Mouse (Mus musculus) liver (tissue): ENCODE data around the gene Mybpc1.

Experiments
- DNase-seq: peaks from one replicate; pipeline ENCODE4 v3.0.0-alpha.2; 2020; ENCODE audit warnings: mixed read lengths

Mybpc1 gene

DNA sequence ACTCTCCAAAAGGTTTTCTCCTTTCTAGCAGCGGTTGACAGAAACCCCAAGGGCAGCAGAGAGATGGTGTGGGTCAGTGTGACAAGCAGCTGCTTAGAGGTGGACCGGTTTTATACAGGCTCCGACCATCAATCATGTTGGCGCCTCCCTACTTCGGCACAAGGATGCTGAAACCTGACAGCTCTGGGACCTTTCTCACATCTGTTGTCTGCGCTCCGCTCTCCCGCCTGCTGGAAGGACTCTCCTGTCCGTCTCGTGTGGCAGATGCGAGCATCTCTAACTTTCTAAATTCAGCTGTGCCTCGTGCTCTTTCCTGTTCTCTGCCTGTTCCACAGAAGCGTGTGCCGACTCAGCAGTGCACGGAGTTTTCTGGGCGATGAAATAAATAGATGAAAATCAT is at the start of gene Mybpc1:
Mybpc1 (minus strand) TSS at position 210 of the 400 bp plus-strand sequence.
- DNase-seq = peak; percentile 10

DNA sequence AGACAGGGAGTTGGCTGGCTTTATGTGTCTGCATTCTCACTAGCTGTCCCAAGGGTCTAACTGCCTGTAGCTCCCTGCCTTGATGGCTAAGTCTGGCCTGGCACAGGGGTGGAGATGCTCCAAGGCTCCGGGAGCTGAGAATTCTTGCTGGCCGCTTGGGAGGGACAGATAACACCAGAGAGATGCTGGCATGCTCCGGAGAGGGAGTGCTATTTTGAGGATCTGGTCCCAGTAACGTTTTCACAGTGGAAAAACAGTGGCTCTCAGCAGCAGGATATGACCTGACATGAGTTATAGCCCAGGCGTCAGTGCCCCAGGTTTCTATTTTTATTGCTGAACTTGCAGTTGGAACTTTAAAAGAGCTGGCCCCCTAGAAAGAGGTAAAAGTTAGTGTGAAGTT is 40.5 kb upstream of the Mybpc1 start:
- no peak for DNase-seq

DNA sequence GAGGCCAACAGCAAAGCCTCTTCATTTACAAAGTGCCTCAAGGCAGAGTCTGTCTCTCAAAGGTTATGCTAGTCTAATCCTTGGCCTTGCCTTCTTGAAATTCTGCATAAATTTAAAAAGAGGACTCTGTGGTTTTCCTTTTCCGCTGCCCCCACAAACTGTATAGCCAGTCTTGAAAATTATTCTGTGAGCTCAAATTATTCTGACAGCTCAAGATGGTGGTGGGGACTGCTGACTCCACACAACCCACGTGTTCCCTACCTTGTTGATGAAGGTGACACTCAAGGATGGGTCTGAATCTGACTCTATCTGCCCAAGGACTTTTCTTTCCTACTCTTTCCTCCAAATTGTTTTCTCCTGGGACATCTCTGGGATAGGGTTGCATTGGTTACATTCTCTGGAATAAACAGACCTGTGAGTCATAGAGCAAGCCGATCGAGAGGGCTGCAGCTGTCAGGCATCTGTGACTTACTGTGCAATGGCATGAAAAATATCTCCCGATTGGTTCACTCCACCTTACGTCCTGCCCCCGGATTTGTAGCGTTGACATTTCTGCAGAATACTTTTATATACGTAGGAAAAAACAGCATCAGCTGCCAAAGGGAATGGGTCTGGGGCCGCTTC is 26.5 kb upstream of the Mybpc1 start:
- DNase-seq = no peak

DNA sequence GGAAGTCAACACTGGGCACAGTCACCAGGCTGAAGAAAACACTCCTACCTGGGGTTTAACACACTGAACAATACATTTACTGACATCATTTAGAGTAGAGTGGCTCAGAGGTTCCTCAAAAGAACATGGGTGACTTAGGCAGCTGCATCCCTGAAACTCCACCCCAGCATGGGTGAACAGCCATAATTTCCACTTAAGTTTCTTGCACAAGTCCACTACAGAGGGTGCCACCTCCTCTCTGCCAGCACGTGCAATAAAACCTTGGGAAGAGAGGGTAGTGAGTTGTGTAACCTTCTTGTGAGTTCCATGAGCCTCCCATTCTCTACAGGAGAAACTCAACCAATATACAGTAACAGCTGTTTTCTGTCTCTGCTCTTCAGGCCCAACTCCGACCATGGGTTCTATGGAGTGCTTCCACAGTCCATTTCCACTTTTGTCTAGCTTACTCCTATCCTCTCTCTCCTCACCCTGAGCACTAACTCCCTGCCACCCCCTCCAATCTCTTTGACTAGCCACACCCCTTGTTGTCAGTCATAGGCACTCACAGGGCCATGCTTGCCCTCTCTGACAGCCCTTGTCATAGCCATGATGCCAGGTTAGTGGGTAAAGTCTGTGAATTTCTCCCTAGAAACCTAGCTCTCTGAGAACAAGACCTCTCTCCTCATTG is 25.8 kb upstream of the Mybpc1 start:
- no peak for DNase-seq

DNA sequence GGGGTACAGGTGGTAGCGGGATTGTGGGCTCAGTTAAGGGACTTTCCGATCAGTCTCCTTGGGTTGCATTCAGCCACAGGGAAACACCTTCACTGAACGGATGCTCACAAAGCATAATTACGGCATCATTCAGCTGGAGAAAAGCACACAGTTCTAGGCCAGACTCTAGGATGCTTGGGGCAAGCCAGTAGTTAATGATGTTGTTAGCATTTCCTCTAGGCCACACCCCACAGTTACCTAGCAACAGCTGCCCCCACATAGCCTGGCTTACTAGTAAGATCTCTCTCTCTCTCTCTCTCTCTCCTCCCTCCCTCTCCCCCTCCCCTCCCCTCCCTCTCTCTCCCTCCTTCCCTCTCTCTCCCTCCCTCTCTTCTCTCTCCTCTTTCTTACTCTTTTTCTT is 22.1 kb upstream of the Mybpc1 start:
- no peak for DNase-seq

DNA sequence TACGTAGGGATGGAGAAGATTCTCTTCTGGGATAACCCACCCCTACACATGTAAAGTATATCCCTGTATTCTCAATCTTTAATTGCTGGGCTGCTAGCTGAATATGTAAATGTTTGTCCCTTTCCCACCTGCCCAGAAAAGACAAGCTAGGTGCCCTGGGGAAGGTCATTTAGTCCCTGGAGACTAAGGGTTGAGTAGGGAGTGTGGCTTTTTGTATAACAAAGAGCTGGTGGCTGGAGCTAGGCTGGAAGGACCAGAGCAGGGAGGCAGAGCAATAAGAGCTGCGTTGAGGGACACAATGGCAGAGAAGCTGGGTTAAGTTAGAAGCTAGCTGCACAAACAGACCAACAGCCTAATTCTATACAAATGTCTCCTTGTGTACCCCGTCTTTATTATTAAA is 21.2 kb upstream of the Mybpc1 start:
- no peak for DNase-seq

DNA sequence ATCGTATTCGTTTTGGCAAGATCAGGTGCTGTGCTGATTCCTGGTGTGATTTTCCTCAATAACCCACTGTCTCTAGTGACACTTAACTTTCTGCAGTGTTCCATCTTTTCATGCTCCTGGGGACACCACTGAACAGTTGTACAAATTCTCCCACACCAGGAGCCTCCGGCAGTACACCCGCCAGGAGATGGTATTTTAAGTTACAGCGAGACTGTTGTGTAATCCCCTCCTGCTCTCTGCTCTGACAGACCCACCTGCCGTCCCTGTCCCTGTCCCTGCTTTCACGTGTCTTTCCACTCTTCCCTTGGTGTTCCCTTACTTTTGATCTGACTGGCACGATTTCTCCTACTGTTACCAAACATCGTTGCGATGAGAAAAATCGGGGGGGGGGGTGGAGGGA is 19.3 kb upstream of the Mybpc1 start:
- no peak for DNase-seq

DNA sequence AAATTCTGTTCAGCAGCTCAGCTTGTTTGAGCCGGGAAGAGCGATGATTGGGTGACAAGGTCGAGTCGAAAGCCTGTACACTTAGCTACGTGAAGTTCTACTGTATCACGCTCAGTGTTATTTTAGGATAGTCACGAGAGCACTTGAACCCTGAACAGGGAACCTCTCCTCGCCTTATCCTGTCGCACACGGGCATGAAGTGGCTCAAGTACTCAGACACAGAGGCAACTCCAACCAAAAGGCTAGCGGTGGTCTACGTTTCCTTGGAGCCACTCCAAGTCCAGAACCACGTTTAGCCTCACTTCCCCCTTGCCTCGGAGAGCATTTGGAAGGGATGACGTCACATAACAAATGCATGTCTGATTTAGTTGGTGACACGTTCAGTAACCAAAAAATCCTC is 17.7 kb upstream of the Mybpc1 start:
- no peak for DNase-seq

DNA sequence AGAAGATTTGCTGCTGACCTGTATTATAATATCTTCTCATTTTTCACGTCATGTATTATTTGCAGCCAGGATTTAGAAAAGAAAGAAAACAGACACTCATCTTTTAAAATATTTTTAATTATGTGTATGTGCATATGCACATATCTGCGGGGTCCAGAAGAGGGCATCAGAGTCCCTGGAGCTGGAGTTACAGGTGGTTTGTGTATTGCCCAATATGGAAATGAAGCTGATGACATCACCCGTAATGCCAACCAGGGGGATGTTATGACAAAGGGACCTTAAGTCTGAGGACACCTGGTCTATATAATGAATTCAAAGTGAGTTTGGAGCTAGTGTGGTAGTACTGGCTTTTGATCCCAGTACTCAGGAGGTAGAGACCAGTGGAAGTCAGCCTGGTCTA is 15.9 kb upstream of the Mybpc1 start:
- DNase-seq = no peak

DNA sequence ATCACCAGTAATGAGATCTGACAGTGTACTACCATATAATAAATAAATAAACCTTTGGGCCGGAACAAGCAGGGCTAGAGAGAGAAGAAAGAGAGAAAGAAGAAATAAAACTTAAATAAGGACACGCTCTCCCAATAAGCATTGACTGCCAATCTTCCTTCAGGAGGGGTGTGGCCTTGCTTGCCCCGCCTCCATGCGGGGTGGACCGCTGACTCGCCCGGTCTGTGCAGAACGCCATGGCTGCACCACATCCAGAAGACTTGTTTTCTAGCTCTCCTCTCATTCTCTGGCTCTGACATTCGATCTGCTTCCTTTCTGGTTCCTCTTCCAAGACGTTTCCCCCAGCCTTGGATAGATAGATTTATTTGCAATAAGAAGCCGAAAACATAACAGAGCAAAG is 8.1 kb upstream of the Mybpc1 start:
- DNase-seq = no peak

DNA sequence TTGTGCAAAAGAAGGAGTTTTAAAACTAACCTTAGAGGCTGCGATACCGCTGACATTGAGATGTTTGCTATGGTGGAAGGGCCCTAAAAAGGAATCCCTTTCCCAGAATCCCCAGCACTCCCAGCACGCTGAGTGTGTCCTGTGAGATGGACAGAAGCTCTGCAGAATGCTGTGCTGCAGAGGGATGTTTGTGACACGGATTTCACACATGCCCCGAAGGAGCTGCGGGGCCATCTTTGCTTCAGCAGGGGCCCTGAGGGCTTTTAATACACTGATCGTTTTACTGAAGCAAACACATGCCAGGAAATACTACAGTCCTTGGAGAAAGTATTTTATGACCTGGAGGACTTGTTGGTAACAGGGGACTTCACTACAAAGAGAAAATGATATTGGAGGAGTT is 1.7 kb upstream of the Mybpc1 start:
- DNase-seq = no peak

DNA sequence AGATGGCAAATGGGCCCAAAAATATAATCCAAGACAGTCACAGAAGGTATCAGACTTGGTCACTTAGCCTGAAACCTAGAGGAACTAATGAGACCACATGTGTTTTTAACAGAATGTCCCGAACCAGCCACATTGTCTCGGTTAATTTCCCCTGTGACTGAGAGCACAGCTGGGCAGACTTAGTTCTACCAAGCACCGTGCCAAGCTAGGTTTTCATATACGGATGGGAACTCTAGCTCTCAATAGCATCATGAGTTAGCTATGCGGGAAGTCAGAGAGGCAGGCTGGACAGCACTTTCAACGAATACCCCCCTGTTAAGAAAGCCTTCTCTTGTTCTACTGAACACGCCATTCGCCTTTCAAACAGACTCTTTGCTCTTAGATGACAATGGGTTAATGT is 1.1 kb upstream of the Mybpc1 start:
- no peak for DNase-seq

DNA sequence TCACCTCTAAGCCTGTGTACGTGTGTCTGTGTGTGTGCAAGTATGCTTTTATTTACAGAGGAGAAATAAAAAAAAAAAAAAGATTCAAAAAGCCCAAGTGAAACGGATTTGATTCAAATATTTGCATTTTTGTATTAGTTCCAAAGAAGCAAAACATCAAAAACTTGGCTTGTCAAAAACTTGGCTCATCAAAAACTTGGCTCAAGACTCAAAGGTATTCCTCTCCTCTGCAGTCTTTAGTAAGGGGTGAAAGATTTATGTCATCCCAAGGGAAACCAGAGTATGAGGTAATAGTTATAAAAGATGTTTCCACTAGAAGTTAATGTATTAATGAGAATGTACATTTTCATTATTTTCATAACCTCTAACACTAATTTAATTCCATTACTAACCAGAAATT is 1.2 kb downstream of the Mybpc1 start:
- no peak for DNase-seq

DNA sequence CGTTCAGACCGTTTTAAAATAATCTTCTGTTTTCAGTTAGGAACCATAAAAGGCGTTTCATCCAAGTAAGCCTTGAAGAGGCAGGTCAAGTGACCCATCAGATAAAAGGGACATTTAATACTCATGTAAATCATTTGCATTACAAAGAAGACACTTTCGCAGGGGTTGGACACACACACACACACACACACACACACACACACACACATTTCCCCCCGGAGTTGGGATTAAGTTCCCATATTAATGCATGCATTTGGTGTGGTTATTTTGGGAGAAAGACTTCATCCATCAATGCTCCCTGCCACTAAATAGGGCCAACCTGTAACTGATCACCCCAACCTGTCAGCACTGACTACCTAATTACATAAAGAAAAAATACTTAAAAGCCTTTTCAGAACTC is 1.7 kb downstream of the Mybpc1 start:
- DNase-seq = no peak

DNA sequence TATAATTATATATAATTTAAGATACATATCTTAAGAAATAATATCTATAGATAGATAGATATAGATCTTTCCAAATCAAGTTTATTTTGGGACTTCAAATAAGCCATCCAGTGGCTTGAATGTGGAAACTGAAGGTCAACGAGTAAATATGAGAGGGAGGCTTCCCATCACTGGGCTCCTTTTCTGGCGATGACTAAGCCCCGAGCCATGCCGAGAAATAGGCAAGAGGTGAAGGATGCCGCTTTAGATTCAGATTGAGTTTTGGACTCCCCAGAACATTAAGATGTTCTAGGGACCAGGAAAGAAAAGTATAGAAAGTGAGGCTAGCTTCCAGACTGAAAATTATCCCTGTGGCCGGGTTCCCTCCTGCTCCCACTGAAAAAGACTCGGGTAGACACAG is 4.4 kb downstream of the Mybpc1 start:
- DNase-seq = no peak

DNA sequence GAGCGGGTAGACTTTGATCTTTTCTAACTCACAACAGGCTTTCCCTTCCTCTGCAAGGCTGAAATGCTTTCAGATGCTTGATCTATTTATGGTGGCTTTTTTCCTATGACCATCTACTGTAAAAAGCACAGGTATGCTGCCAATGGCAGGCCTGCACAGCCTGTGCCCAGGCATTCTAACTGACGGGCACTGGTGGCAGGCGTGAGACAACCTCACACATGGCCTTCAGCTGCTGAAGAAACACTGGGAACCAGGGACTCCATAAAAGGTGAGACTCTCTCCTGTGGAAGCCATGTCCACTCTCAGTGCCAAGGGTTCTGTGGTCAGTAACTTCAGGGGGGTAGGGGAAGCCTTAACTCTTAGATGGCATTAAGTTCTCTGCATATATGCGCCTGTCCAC is 12.6 kb downstream of the Mybpc1 start:
- DNase-seq = no peak

DNA sequence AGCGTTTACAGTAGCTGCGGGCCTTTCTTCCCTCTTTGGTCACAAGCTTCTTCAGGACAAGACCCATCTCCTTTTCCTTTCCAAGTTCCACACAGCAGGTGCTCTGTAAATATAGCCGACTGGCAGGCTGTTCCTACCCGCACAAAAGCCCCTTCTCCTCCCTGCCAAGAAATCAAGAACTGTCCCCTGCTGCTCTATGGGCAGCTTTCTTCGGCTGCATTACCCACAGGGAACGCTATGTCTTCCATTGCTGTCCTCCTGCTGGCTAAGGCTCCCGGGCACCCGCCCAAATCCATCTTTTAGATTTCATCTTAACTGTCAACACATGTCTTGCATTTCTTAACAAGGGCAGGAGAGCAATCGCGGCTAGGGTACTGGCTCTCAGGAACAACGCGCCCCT is 13.9 kb downstream of the Mybpc1 start:
- DNase-seq = no peak

DNA sequence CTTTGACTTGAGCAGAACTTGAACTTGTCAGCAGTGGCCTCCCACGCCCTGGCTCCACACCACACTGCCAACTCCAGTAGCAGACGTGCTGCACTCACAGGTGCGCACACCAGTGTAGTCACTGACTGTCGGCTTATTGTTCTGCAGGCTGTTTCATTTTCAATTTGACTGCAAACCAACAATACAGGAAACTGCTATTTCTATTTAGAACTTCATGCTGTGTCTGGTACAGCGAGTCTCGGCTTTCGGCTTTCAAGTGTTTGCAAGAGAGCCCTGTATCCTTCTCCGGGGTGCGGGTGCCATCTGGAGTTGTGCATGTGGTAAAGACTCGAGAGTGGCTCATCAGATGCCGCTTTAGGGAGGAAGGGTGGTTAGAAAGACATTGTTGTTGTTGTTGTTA is 20.5 kb downstream of the Mybpc1 start:
- DNase-seq = no peak

DNA sequence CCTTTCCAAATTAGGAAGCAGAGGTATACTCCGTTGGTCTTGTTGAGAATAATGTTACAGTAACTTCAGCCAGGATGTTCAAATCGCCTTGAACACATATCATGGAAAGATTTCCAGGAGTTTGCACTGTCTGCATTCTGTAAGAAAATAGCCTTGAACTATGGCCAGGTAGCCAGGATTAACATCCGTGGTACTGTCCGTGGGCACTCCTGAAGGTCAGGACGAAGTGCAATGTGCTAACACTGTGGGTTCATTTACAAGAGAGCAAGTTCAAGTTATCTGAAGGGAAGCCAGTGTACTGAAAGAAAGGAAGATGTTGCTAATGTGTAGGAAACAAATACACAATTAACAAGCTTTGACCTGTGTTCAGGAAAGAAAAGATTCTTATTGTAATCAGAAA is 24.2 kb downstream of the Mybpc1 start:
- no peak for DNase-seq

DNA sequence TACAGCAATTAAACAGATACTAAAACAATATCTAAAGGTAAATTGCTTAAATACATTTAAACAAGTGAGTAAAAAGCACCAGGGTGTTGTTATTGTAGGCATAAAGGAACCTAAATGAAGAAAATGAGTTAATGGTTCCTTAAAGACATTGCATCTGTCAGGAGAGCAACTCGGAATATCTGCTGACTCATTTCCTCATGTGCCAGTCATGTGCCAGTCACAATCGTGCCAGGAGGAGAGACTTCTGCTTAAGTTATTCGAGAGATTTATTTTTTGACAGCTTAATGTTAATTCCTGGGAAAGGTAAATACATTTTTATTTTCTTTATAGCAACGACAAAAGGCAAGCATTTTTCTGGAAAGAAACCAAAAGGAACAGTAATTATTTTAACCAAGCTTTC is 26.3 kb downstream of the Mybpc1 start:
- DNase-seq = no peak

DNA sequence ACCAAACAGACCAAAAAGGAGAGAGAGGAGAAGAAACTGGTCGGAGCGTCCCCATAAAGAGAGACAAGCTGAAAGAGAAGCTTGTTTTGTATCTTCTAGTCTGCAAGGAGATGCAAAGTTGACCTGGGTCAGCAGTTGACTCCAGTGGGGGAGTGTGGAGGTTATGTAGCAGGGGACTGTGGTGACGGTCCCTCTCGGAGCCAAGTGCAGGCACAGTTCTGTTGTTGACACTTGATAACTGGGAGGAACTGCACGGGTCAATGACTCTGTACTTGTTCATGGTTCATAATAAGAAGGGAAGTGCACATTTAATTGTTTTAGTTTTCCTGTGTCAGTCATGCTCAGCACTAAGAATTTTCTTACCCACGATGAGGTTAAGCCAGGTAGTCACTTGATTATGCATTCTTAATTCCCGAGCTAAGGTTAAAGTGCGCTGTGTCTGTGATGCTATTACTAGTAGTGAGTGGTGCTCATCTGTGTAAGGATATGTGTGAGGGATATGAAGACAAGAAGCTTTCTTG is 30.8 kb downstream of the Mybpc1 start:
- no peak for DNase-seq

DNA sequence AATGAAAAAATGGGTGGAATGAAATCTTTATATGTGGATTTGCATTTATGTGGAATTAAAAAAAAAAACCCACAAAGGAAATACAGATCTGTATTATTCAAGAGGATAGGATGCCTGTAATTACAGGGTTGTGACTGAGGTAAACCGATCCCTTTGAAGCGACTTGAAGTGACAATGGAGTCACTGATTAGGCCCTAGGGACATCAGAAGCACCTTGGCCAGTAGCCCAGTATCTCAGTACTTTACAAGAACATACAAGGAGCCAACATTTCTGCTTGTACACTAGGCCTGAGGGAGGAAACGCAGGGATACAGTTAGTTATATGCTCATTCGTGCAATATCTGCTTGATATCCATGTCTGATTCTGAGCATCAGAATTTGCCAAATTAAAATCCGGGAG is 32.8 kb downstream of the Mybpc1 start:
- no peak for DNase-seq

DNA sequence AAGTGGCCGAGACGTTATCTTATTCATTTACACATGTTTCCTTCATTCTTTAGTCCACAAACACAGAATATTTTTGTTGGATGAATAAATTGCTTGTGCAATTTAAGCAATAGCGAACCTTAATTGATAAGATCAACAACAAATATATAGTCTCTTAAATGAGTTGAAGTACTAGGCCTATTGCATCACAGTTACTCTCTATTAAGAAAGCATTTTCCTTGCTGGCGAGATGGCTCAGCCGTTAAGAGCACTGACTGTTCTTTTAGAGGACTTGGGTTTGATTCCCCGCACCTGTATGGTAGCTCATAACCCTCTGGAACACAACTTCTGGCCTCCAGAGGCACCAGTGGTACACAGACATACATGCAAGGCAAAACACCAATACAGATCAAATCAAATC is 47.9 kb downstream of the Mybpc1 start:
- no peak for DNase-seq

DNA sequence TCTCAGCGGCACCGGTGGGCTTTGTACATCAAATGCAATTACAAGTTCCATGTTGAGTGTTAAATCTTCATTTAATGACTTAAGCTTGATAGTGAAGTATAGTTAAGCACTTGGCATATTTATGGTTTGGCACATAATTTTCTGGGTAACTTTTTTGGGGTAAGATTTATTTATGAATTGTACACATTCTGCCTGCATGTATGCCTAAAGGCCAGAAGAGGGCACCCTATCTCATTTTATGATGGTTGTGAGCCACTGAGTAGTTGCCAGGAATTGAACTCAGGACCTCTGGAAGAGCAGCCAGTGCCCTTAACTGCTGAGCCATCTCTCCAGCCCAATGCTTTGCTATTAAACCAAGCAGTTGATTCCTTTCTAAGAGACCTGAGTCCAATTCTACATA is 52.2 kb downstream of the Mybpc1 start:
- no peak for DNase-seq

DNA sequence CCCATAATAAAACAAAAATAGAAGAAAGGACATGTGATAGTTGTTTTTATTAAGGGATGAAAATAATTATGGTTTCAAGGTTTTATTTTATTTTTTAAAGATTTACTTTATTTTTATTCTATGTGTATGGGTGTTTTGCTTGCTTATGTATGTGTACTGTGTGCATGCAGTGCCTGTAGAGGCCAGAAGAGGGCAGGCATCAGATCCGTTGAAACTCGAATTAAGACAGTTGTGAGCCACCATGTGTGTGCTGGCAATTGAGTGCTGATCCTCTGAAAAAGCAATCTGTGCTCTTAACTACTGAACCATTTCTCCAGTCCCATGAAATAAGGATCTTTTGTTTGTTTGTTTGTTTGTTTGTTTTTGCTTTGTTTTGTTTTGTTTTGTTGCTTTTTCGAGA is 54.7 kb downstream of the Mybpc1 start:
- DNase-seq = no peak
